Mouse (Mus musculus): ENCODE results near the gene Rnf157. TPM values are rescaled to one million over a fixed set of nuclear protein-coding genes. Genes with fewer than 3 reads are reported as not detected.
A peak's percentile ranks its signal among the peaks of the same experiment; 100 is the strongest.
"Not testable (repeated sequence)": the region's sequence is repeated elsewhere in the genome, so short reads cannot be mapped to it uniquely, and the experiment has no call there.

The Rnf157 gene
- polyA plus RNA-seq, 1 experiment from 2014 or later, result 1.1 TPM

GRCm38 (mm10) chr11:116394769-116395168 lies 18.1 kb downstream of the Rnf157 start:
- Histone ChIP-seq H3K27ac (peak overlapping the region; percentile 8; the same call in 1 of the 2 replicates), H3K27me3 (no peaks in the 10 kb centered on the region), H3K9me3 (replicated peaks) (no peaks in the 10 kb centered on the region), H3K36me3 (peaks cover 18% of the 10 kb centered on the region), H3K4me1 (replicated peaks) (peaks cover 4% of the 10 kb centered on the region; the same call in 1 of the 2 replicates), H3K9ac (peak overlapping the region; percentile 39; the same call in 1 of the 2 replicates), H3K4me3 (replicated peaks) (peak overlapping the region; percentile 34), H3K4me2 (peak overlapping the region; percentile 34)
- 70% methylated on average over 4 of the region's 4 CpGs for WGBS (ENCODE audit: insufficient replicate concordance)
- DNase-seq (no peak), ATAC-seq (ENCODE audit: low read depth) (peak; percentile 50; the same call in 1 of the 2 replicates)

GRCm38 (mm10) chr11:116388841-116389480 lies 23.9 kb downstream of the Rnf157 start:
- H3K4me2 ChIP-seq, result peak overlapping the region; percentile 57
- peak overlapping the region; percentile 61 for H3K9ac ChIP-seq
- no peaks in the 10 kb centered on the region for H3K9me3 ChIP-seq (replicated peaks)
- ATAC-seq (ENCODE audit: low read depth), result peak; percentile 90
- DNase-seq, result no peak
- WGBS (ENCODE audit: insufficient replicate concordance), result 60% methylated on average over 14 of the region's 14 CpGs
- H3K27ac ChIP-seq, result peak overlapping the region; percentile 85
- H3K4me3 ChIP-seq (replicated peaks), result peak overlapping the region; percentile 43
- peaks cover 25% of the 10 kb centered on the region for H3K4me1 ChIP-seq (replicated peaks)
- H3K27me3 ChIP-seq, result no peaks in the 10 kb centered on the region
- H3K36me3 ChIP-seq, result no peaks in the 10 kb centered on the region

DNA sequence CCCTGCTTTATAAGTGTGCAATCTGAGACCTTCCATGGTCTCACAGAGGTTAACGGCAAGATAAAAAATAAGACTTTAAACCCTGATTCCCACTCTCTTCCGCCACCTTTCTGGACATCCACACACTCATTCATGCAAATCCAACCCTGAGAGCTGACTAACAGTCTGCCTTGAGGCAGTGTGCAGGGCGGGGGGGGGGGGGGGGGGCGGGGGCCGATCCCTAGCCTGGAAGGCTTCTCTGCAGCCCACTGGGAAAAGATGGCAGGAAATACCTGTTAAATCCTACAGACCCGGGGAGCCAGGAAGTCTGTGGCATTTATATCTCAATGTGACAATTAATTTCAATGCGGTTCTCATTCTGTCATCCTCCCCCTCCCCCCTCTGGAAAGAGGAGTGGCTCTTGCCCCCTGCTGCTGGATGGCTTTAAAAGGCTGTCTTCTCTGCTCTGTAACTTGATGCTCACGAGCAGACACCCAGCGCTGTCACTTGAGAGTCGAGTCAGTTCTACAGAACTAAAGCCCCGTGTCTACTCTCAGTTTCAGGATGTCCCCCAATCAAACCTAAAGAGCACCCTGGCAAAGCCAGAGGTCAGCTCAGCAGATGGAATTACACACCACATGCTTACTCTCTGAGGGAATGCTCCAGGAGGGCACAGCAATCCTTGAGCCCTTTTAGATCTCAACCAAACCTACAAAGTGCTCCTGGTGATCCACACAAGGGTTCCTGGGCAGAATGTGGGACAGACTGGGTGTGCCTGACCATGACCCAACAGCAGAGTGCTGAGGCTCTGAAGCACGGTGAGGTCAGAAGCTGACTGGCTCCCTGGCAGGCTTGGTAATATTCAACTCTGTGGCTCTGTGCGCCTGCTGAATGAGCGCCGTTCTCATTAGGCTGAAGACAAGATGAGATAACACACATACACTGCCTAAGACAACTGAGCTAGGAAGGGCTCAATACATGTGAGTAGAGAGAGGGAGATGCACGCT lies 25.5 kb downstream of the Rnf157 start:
- H3K4me3 ChIP-seq (replicated peaks), result peak overlapping the region; percentile 10; the same call in 1 of the 2 replicates
- WGBS (ENCODE audit: insufficient replicate concordance), result 20% methylated on average over 16 of the region's 16 CpGs
- peak overlapping the region; percentile 33 for H3K4me2 ChIP-seq
- H3K9me3 ChIP-seq (replicated peaks), result no peaks in the 10 kb centered on the region
- peaks cover 25% of the 10 kb centered on the region for H3K4me1 ChIP-seq (replicated peaks)
- peak overlapping the region; percentile 22 for H3K9ac ChIP-seq
- ATAC-seq (ENCODE audit: low read depth), result peak; percentile 39; the same call in 1 of the 2 replicates
- H3K27me3 ChIP-seq, result no peaks in the 10 kb centered on the region
- no peak for DNase-seq
- H3K27ac ChIP-seq, result peak overlapping the region; percentile 9
- H3K36me3 ChIP-seq, result no peaks in the 10 kb centered on the region

DNA sequence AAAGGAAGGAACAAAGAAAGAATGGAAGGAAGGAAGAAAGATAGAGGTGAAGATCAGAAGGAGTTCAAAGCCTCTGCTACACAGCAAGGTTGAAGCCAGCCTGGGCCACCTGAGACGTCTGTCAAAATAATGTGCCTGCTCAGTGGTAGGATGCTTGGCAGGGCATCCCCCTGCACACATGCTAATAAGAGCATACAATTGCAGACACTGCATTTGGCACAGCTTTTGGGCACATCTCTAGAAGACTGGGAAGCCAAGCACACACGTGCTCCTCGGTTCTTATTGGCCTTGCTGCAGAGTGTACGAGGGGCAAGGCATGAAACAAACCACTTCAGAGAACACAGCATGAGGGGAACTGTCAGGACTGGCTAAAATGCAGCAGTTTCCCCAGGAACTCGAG lies 26.8 kb downstream of the Rnf157 start:
- no peak for ATAC-seq (ENCODE audit: low read depth)
- H3K4me1 ChIP-seq (replicated peaks), result peaks cover 25% of the 10 kb centered on the region
- DNase-seq, result no peak
- H3K9me3 ChIP-seq (replicated peaks), result no peaks in the 10 kb centered on the region
- no peak overlapping the region for H3K4me2 ChIP-seq
- H3K9ac ChIP-seq, result no peak overlapping the region
- no peak overlapping the region for H3K4me3 ChIP-seq (replicated peaks)
- 54% methylated on average over 5 of the region's 5 CpGs for WGBS (ENCODE audit: insufficient replicate concordance)
- no peak overlapping the region for H3K27ac ChIP-seq
- H3K36me3 ChIP-seq, result no peaks in the 10 kb centered on the region
- no peaks in the 10 kb centered on the region for H3K27me3 ChIP-seq

DNA sequence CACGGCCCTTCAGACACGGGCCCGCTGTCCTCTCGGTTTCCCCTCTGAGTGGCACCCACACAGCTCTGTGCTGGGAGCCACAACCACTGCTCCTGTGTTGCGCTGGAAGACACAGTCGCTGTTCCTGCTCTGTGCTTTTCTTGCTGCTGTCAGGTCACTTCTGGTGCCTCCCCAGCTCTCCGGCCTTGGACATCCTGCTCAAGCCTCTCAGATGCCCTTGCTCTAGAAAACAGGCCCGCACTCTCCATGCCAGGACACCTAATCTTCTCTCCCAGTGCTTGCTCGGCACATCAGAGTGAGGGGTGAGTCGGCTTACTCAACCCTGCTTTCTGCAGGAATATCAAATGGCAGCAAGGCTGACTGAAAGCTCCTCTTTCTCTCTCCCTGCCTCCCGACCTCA lies 28.7 kb downstream of the Rnf157 start:
- Histone ChIP-seq H3K4me1 (replicated peaks) (peaks cover 25% of the 10 kb centered on the region), H3K27me3 (no peaks in the 10 kb centered on the region), H3K9ac (no peak overlapping the region), H3K27ac (no peak overlapping the region), H3K9me3 (replicated peaks) (no peaks in the 10 kb centered on the region), H3K4me3 (replicated peaks) (no peak overlapping the region), H3K4me2 (no peak overlapping the region), H3K36me3 (no peaks in the 10 kb centered on the region)
- DNase-seq (no peak), ATAC-seq (ENCODE audit: low read depth) (no peak)
- 76% methylated on average over 11 of the region's 11 CpGs for WGBS (ENCODE audit: insufficient replicate concordance)

DNA sequence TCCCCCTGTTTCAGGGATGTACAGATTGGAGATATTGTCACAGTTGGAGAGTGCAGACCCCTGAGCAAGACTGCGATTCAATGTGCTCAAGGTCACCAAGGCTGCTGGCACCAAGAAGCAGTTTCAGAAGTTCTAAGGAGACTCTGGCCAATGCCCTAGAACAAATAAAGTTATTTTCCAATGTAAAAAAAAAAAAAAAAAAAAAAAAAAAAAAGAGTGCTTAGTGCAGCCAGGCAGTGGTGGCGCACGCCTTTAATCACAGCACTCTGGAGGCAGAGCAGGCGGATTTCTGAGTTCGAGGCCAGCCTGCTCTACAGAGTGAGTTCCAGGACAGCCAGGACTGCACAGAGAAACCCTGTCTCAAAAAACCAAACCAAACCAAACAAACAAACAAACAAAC lies 29.8 kb downstream of the Rnf157 start:
- H3K36me3 ChIP-seq; H3K27me3 ChIP-seq; H3K9ac ChIP-seq; H3K4me3 ChIP-seq (replicated peaks); H3K27ac ChIP-seq; H3K9me3 ChIP-seq (replicated peaks); DNase-seq; H3K4me2 ChIP-seq; ATAC-seq (ENCODE audit: low read depth): not testable (repeated sequence)
- peaks cover 17% of the 10 kb centered on the region for H3K4me1 ChIP-seq (replicated peaks)
- 77% methylated on average over 5 of the region's 5 CpGs for WGBS (ENCODE audit: insufficient replicate concordance)

DNA sequence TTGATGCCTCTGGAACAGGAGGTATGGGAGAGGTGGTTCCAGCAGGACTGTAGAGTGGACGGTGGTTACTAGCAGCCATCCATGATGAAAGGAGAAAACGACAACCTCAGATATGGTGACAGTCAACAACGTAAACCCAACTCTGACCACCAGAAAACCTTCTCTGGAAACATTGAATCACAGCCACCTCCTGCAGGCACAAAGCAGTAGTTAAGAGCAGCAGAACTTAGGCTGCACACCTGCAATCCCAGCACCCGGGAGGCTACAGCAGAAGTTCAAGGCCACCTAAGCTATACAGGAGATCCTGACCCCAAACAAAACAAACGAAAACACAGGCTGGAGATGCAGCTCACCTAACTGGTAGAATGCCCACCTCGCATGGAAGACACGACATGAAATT lies 32.1 kb downstream of the Rnf157 start:
- WGBS (ENCODE audit: insufficient replicate concordance), result 65% methylated on average over 7 of the region's 7 CpGs
- Histone ChIP-seq H3K4me2 (no peak overlapping the region), H3K27me3 (no peaks in the 10 kb centered on the region), H3K9ac (no peak overlapping the region), H3K4me1 (replicated peaks) (no peaks in the 10 kb centered on the region), H3K27ac (no peak overlapping the region), H3K9me3 (replicated peaks) (no peaks in the 10 kb centered on the region), H3K36me3 (no peaks in the 10 kb centered on the region), H3K4me3 (replicated peaks) (no peak overlapping the region)
- DNase-seq, result no peak
- no peak for ATAC-seq (ENCODE audit: low read depth)

DNA sequence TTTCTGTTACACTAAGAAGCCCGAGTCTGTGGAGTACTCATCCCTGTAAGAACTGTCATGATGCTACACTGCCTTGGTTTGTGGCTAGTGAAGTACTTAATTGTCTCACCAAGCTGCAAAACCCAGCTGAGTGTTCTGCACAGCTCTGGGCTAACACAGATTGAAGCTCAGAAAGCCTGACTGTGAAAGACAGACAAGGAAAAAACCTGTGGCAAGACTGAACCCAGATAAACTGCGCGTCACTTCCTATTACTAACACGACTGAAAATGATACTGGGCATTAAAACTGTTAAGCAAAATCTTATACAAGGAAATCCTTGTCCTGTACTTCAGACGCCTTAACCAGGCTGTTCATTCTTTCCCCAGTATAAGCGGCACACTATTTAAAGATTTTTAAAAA lies 33.3 kb downstream of the Rnf157 start:
- 42% methylated on average over 6 of the region's 6 CpGs for WGBS (ENCODE audit: insufficient replicate concordance)
- ATAC-seq (ENCODE audit: low read depth), result no peak
- no peak for DNase-seq
- no peaks in the 10 kb centered on the region for H3K9me3 ChIP-seq (replicated peaks)
- H3K4me2 ChIP-seq, result no peak overlapping the region
- H3K4me1 ChIP-seq (replicated peaks), result no peaks in the 10 kb centered on the region
- H3K9ac ChIP-seq, result no peak overlapping the region
- H3K27me3 ChIP-seq, result no peaks in the 10 kb centered on the region
- H3K27ac ChIP-seq, result no peak overlapping the region
- H3K36me3 ChIP-seq, result no peaks in the 10 kb centered on the region
- H3K4me3 ChIP-seq (replicated peaks), result no peak overlapping the region

DNA sequence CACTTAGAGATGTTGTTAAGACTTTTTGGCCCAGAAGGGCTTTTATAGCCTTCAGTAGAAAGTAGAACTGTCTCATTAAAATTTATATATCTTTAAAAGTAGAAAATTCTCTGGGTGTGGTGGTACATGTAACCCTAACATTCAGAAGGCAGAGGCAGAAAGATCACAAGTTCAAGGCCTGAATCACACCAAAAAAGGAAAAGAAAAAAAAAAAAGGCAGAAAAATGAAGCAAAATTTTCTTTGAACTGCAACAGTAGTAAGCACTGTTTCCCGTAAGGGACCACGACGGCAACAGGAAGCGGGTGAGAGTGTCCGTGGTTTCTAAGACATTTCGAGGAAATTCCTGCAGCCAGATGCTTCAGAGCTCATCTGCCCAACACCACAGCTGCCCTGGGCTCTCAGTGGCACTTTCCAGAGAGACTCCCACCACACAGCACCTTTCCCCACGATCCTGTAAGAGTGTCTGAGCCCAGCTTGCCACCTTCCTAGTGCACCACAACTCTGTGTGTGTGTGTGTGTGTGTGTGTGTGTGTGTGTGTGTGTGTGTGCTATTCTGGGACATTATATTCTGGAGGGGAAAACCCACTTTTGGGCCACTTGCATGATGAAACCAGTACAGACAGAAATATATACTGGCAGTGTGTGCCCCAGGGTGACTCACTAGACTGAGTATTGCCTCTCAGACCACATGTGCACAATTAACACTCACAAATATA lies 35.7 kb downstream of the Rnf157 start:
- Histone ChIP-seq H3K4me3 (replicated peaks) (no peak overlapping the region), H3K9me3 (replicated peaks) (no peaks in the 10 kb centered on the region), H3K4me1 (replicated peaks) (peaks cover 1% of the 10 kb centered on the region; the same call in 1 of the 2 replicates), H3K27ac (no peak overlapping the region), H3K36me3 (no peaks in the 10 kb centered on the region), H3K27me3 (no peaks in the 10 kb centered on the region), H3K9ac (no peak overlapping the region), H3K4me2 (no peak overlapping the region)
- 19% methylated on average over 7 of the region's 7 CpGs for WGBS (ENCODE audit: insufficient replicate concordance)
- ATAC-seq (ENCODE audit: low read depth), result no peak
- no peak for DNase-seq

DNA sequence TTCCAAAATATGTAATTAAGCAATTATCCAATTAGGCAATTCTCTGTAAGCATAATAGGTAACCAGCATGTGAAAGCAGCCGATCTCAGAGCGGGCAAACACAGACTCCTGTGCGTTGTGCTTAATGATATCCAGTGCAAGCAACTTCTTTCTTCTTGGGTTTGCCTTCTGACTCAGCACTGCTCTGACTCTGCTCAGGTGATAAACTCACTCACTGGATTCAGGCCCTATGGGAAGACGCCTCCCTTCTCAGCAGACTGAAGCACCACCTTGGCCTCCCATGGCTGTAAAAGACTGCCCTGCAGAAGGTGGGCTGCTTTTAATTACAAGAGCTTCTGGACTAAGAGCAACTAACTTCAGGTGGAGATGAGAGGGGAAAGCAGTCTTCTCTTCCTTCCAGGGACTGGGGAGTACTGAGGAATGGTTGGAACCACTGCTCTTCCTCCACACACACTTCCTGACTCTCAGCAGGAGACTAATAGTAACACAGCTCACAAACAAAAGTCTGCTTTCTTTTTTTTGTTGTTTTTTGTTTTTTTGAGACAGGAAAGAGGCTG lies 40.9 kb downstream of the Rnf157 start:
- Histone ChIP-seq H3K9me3 (replicated peaks) (no peaks in the 10 kb centered on the region), H3K27me3 (no peaks in the 10 kb centered on the region), H3K36me3 (no peaks in the 10 kb centered on the region), H3K9ac (no peak overlapping the region), H3K4me3 (replicated peaks) (no peak overlapping the region), H3K27ac (no peak overlapping the region), H3K4me2 (no peak overlapping the region), H3K4me1 (replicated peaks) (peaks cover 31% of the 10 kb centered on the region)
- WGBS (ENCODE audit: insufficient replicate concordance), result 47% methylated on average over 4 of the region's 4 CpGs
- no peak for DNase-seq
- ATAC-seq (ENCODE audit: low read depth), result no peak

- H3K4me2 ChIP-seq, result no peak overlapping the region
- 5% methylated on average over 5 of the region's 5 CpGs for WGBS (ENCODE audit: insufficient replicate concordance)
- peak; percentile 25 for DNase-seq
- no peaks in the 10 kb centered on the region for H3K36me3 ChIP-seq
- H3K27me3 ChIP-seq, result no peaks in the 10 kb centered on the region
- H3K27ac ChIP-seq, result peak overlapping the region; percentile 47; the same call in 1 of the 2 replicates
- H3K9ac ChIP-seq, result 0 out of 2 replicates have a peak overlapping the region, but pooled peaks have one; percentile 17
- ATAC-seq (ENCODE audit: low read depth), result peak; percentile 87
- H3K4me3 ChIP-seq (replicated peaks), result no peak overlapping the region
- peaks cover 42% of the 10 kb centered on the region for H3K4me1 ChIP-seq (replicated peaks)
- H3K9me3 ChIP-seq (replicated peaks), result no peaks in the 10 kb centered on the region
Measured at GRCm38 (mm10) chr11:116369633-116370032, 43.2 kb downstream of the Rnf157 start.

All from liver, embryonic 13.5 days (tissue).